Mouse (Mus musculus): ENCODE measurements around the gene Mea1. TPM values are rescaled to one million over a fixed set of nuclear protein-coding genes. Genes with fewer than 3 reads are reported as not detected.
A peak's percentile ranks its signal among the peaks of the same experiment; 100 is the strongest.

Mea1 gene
- total RNA-seq, 2 experiments from 2014 or later = 41.3 to 48.6 TPM

DNA sequence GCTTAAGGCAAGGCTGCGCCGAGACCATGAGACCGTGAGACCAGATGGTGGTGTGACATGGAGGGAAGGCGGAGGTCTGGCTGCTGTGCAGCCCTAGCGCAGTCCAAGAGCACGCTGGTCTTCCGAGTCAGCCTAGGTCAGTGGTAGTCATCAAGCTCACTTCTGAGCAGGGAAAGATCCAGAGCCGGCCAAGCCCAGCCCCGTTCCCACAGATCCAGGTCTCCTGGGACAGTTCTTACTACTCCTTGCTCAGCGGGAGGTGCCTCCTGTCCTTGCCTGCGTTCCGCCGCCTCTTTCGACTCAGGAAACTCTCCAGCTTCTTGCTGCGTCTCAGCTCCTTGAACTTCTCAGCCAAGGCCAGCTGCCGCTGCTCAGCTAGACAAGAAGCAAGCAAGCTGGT is 10.9 kb upstream of the Mea1 start:
- DNase-seq (ENCODE audit: low spot score) = peak; percentile 38

DNA sequence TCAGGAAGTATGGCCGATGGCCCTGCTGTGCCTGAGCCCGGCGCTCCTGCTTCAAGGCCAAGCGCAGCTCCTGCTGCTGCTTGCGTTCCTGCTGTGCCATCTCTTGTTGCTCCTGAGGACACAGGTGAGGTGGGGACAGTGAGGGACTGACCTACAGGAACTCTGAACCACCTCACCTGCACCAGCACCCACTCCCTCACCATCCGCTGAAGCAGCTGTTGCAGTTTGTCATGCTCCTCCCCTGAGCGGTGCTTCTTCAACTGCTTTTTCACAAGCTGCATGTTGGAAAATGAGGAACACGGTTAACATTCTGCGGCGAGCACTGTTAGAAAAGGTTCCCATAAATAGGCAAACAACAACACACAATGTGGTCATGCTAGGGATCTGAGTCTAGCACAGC is 8.7 kb upstream of the Mea1 start:
- DNase-seq (ENCODE audit: low spot score) = no peak

DNA sequence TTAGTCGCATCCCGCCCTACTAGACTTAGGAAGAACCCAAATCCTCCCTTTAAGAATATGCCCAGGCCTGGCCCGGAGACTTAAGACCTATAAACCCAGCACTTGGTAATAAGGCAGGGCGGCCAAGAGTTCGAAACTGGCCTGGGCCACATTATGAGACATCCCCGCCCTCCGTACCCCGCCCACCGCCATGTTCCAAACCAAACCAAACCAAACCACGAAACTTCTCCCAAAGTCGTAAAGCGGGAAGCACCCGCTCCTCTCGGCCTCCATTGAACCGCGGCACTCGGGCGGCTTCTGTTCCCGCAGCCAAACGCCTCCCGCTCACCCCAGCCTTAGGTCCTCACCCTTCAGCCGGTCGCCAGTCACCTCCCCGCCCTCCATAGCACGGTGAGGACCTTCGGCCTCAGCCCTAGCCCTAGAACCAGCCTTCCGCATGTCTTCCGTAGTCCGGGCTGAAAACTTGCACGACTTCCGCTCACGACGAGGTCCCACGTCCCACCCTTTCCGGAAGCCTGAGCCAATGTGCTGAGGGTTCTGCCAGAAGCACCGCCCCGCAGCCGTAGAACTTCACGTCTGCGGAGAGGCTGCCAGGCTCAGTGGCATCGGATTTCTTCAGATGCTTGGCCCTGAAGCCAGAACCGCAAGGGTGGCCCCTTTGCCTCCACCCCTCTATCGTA is 4.6 kb upstream of the Mea1 start, which contains the start of gene Rrp36:
Gene Rrp36, minus strand, starts transcription at position 503 of the 680 bp plus-strand sequence.
- DNase-seq (ENCODE audit: low spot score) = peak; percentile 93

DNA sequence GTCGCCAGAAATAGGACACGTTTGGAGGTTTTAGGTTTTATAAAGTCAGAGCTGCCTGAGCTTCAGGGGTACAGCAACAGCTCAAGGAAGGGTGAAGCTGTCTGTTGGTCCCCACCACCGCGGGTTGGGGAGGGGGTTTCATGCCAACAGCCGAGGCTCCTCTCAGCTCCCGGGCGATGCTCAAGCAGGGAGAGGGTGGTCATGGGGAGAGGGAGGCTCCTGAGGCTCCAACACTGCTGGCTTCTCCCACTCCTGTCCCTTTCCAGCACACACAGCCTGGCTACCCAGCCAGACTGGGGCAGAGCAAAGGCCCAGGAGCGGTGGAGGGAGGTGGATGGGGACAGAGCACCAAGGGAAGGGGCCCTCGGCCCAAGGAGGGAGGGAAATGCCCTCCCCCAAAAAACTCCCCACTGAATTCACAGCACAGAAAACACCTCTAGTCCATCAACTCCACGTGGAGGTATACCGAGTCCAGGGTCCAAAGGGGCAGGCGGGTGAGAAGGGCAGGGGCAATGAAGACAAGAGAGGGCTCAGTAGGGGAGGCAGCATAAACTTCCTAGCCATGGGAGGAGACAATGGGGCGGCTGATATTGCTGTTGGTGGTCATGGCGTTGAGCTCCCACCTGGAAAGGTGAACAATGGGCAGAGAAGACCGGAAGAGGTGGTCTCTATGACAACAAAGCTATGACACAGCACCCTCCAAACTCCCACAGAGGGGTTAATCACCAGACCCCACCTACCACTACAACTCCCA is 3.9 kb upstream of the Mea1 start:
- DNase-seq (ENCODE audit: low spot score) = no peak

DNA sequence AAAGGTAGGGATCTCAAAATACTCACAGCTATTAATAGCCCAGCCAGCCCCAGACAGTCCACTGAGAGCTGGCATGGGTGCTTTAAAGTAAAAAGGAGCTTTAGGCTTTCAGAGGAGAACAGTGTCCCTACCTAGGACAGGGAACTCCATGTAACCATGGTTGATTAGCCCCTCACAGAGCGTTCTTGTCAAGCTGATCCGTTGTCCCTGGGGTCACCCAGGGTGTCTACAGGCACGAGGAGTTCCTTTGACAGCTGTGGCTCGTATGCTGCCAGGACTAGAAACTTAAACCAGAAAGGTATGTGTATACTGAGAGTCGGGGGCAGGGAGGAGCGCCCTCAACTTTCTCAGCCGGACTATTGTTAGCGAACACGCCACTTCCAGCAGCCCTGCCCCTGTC is 318 bp downstream of the Mea1 start:
- peak; percentile 69 for DNase-seq (ENCODE audit: low spot score)

DNA sequence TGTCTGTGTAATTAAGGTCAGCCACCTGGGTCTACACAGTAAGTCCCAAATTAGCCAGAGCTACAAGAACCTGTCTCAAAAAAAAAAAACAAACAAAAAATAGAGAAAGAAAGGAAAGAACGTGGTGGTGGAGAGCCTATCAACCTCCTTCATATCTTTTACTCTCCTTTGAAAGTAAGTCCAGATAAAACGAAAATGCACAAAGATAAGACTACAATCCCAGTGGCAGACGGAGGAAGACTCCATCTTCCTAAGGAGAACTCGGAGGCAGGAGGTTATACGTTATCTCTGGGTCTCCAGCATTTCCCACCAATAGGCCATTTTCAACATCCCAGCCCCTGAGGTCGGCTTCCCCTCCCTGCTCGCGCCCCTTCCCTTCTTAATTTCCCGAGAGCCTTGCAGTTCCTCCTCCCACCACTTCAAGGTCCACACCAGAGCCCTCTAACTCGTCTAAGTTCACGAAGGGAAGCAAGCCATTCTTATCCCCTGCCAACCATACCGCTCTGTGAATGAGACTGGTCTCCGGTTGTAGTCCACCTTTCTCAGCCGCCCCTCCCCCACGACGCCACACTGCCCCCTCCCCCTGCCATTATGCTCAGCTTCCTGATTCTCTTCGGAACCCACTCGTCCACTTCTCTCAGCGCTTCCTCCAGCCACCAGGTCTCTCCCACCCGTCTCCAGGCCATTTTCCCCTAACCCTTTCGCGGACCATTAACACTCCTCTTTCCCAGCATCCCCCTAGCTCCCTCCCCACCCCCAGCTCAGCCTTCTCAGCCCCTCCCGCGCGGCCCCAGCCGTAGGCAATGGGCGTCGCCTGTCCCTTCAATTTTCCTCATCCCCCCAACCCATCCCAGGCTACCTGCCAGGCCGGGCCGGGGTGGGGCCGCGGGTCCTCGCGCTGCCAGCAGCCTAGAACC is 1.5 kb downstream of the Mea1 start:
- DNase-seq (ENCODE audit: low spot score) = peak; percentile 40

DNA sequence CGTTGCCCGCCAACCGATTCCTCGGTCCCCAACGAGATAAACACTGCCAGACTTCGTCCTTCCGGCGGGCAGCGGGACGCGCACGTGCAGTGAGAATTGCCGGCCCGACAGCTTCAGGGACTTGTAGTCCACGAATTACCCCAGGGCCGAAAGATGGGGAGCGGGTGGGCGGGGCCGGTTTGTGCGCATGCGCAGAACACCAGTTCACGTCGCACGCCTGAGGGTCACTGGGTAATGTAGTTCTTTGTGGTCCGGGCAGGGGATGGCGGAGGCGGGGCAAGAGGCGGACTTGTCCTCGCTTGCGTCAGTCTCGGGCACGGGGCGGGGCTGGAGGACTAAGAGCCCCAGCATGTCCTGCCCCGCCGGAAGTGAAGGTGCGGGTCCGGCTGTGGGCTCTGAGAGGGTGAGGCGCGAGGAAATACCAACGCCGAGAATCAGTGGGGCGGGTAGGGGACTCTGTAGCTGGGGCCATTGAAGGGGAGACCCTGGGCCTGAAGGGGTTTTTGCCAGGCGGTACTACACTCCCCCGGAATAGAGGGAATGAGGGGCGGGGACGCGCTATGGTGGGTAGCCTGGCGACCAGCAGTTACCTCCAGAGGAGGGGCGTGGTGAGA is 2.3 kb downstream of the Mea1 start, which contains the start of gene Klhdc3:
Gene Klhdc3, minus strand, starts transcription at position 155 of the 614 bp plus-strand sequence.
- DNase-seq (ENCODE audit: low spot score) = peak; percentile 98

DNA sequence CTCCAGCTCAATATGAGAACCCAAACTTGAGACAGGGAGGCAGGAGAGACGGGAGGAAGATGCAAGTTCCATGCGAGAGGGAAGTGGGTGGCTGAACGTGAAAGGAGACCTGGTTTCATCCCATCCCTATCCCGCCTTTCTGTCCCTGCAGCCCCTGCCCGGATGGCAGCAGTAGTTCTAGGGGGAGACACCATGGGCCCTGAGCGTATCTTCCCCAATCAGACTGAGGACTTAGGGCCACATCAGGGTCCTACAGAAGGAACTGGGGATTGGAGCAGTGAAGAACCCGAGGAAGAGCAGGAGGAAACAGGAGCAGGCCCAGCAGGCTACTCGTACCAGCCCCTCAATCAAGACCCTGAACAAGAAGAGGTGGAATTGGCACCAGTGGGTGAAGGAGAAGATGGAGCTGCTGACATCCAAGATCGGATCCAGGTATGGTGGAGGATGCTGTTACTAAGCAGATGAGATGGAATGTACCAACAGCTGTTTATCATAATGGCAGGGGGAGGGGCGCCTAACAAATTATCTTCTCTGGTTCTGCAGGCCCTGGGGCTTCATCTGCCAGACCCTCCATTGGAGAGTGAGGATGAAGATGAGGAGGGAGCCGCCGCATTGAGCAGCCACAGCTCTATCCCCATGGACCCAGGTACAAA is 3.0 kb downstream of the Mea1 start:
- DNase-seq (ENCODE audit: low spot score) = no peak

DNA sequence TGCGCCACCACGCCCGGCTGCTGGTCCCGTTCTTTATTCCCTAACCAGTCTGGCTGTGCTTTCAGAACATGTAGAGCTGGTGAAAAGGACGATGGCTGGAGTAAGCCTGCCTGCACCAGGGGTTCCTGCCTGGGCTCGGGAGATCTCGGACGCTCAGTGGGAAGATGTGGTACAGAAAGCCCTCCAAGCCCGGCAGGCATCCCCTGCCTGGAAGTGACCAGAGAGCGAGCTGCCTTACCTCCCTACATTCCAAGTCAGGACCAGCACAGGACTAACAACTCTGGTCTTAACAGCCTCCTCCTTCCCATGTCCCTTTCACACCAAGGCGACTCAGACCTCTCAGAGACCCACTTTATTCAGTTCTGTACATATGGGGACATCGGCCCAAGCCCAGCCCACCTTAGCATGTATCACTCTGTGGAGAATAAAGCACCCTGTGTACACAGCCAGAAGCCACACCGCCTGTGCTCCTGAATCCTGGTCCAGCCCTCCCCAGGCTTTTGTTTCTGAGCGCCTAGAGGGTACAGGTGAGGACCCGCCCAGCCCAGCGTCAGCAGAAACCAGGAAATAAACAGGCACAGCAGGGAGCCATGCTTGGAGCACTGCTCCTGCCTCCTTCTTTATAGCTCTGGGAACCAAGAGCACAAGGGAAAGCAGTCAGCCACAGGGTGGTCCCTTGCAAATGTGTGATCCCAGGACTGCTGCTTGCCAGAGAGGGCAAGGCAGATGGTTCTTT is 4.2 kb downstream of the Mea1 start:
- no peak for DNase-seq (ENCODE audit: low spot score)

DNA sequence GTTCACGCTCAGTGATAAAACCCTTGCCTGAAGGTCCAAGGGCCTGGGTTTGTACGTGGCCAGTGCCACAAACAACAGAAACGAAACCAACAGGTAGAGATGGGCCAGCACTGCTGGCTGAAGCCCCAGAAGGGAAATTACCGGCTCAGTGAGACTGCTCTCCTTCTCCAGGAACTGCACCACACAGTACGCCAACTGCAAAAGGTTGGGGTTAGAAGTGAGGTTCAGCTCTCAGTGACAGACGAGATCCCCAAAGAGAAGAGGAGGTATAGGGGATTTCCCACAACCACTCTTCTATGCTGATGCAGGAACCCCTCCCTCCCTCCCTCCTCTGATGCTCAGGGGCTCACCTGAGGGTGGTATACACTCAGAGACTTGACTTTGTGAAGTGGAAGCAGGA is 7.3 kb downstream of the Mea1 start:
- DNase-seq (ENCODE audit: low spot score) = no peak

DNA sequence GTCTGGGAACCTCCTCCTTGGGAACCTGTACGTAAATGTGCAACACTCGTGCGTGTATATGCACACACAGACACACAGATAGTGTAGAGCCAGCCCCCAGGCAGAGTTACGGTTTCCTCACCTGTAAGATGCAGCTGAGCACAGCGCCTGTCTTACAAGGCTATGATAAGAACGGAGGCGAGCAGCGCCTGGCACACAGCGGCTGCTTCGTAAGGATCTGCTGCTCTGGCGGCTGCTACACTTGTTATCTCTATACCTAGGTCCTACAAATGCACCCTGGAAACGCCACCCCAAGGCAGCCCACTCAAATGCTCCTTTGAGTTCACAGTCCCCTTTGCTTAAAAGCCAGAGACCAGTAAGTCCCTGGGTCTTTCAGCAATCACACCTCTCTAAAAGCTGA is 12.1 kb downstream of the Mea1 start:
- DNase-seq (ENCODE audit: low spot score) = no peak

DNA sequence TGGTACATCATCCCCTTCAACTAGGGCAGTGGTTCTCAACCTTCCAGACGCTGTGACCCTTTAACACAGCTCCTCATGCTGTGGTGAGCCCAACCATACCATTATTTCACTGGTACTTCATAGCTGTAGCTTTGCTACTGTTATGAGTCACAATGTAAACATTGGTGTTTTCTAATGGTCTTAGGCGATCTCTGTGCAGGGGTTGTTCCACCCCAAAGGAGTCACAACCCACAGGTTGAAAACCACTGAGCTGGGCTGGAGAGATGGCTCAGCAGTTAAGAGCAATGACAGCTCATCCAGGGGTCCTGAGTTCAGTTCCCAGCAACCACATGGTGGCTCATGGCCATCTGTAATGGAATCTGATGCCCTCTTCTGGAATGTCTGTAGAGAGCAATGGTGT is 12.8 kb downstream of the Mea1 start:
- DNase-seq (ENCODE audit: low spot score) = no peak

DNA sequence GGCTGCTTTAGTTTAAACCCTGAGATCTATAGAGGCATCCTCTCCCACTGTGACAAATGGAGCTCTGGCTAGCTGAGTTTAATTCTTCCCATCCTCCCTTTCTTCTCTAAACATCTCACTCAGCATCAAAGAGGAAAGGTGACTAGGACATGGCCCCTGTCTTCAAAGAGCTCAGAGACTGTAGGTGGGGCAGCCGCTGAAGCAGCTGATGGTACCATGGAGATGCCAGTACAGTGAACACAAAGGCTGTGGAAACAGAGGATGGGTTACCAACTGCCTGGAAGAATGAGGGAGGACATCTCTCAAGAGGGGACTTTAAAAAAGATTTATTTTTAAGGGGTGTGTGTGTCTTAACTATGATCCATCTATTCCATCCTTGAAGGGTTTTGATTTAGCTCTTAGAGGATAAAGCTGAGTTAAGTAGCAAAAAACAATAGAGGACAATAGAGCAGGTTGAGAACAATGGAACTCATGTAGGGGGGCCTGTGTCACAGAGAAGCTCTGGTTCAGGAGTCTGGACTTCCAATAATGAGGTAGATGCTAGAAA is 16.0 kb downstream of the Mea1 start:
- no peak for DNase-seq (ENCODE audit: low spot score)

DNA sequence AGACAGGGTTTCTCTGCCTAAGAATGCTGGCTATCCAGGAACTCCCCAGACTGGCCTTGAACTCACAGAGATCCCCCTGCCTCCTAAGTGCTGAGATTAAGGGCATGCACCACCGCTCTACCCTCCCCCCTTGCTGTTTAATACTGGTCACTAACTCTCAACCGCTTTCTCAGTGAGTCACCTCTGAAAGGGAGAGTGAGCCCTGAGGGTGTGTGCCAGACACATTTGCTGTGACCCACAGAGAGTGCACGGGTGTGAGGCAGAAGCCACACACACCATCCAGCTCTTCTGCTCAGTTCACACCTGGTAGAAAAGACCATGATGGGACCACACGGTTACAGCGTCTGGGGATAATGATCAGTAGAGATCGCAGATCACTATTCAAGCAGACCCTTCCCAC is 19.9 kb downstream of the Mea1 start:
- DNase-seq (ENCODE audit: low spot score) = no peak

DNA sequence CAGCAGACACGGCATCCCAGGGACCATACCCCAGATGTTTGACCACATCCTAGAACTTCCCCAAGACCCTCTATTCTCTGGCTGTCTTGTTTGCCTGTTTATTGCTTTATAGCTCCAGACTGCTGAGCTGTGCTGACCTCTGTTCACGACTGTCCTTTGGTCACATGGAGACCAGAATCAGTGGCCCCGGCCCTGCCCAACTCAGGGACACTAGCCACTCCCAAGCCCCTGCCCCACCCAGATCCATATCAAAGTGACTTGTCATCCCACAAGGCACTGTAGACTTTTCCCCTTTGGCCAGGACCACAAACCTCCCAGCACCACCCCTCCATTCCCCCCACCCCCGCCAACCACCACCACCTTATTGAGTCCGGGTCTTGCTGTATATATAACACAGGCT is 20.7 kb downstream of the Mea1 start:
- no peak for DNase-seq (ENCODE audit: low spot score)

DNA sequence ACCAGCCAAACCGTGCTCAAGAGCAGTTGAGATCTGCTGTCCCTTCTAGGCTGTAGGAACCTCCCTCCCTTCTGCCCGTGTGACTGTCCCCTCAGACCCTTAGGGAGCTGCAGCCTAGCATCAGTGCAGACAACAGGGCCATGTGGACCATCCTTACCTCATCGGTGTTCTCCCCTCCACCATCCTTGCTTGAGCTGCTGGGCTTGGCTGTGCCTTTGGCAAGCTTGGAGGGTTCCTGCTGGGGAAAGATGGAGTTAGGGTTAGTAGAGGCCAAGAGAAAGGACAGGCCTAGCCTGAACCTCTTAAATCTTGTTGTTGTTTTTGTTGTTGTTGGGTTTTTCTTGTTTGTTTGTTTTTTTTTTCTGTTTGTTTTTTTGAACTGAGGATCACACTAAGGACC is 21.3 kb downstream of the Mea1 start:
- DNase-seq (ENCODE audit: low spot score) = no peak

DNA sequence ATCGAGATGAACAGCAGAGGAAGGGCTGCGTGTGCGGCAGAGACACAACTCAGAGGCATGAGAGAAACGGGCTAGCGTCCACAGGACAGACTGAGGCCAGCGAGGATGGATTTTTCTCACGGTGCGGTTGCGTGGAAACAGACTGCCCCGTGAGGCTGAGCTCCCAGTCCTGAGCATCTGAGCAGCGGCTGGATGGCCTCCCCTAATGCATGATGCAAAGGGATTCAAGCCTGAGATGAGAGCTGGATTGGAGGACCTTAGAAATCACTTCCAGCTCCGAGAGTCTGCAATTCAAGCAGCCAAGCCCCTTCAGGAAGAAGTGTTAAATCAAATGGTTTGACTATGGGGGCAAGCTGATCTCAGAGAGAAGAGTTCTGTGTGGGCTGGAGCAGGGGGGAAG is 22.9 kb downstream of the Mea1 start:
- DNase-seq (ENCODE audit: low spot score) = no peak

DNA sequence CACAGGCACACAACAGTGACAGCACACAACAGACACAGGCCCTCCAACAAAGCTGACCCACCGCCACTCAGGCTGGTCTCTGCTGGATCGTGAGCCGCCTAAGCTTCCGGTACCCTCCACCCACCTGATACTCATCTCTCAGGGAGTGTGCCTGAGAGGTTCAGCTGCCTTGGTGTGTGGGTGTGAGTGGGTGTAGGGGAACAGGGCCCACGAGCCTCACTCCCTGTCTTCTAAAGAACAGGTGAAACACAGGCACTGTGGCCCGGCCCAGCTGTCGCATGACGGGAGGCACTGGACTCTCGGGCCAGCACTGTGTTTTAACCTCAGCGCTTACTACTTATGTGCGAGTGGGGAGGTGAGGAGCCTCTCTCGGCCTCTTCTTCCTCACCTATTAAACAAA is 23.5 kb downstream of the Mea1 start:
- DNase-seq (ENCODE audit: low spot score) = no peak

DNA sequence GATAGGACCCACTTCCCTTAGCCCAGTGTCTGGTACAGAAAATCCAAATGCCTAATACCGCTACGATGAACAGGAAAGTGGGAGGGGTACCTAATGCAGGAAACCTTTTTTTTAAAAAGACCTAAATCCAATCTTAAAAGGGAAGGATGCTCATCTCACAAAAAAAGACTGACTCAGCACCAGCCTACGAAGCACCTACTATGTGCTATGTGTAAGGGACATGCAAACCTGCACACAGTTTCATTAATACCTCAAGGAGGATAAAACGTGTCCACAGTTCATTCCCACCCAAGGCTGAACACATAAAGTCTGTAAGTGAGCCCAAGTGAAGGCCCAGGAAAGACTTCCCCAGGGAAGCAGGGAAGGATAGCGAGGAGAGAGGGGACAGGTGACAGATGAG is 23.9 kb downstream of the Mea1 start:
- no peak for DNase-seq (ENCODE audit: low spot score)

All from gastrocnemius, adult 18-20 months (tissue).